Mouse (Mus musculus): ENCODE data around the gene Gnb1l. TPM values are rescaled to one million over a fixed set of nuclear protein-coding genes. Genes with fewer than 3 reads are reported as not detected.

The Gnb1l gene
- polyA plus RNA-seq, 1 experiment from 2014 or later, result 12.9 TPM

GRCm38 (mm10) chr16:18556461-18556860 is 57.9 kb downstream of the Gnb1l start:
- H3K4me2 ChIP-seq (replicated peaks), result no peak overlapping the region
- 95% methylated on average over 3 of the region's 3 CpGs for WGBS
- no peaks in the 10 kb centered on the region for H3K36me3 ChIP-seq
- no peak overlapping the region for H3K9ac ChIP-seq
- no peaks in the 10 kb centered on the region for H3K9me3 ChIP-seq
- H3K27me3 ChIP-seq (replicated peaks), result no peaks in the 10 kb centered on the region
- H3K27ac ChIP-seq, result no peak overlapping the region
- H3K4me3 ChIP-seq, result no peak overlapping the region
- H3K4me1 ChIP-seq, result peaks cover 5% of the 10 kb centered on the region
- no peak for ATAC-seq (ENCODE audit: low FRiP score, low read depth)

- ATAC-seq (ENCODE audit: low FRiP score, low read depth), result no peak
- Histone ChIP-seq H3K9me3 (no peaks in the 10 kb centered on the region), H3K27me3 (replicated peaks) (no peaks in the 10 kb centered on the region), H3K4me2 (replicated peaks) (no peak overlapping the region), H3K4me3 (no peak overlapping the region), H3K9ac (no peak overlapping the region), H3K27ac (no peak overlapping the region), H3K36me3 (0 out of 2 replicates have a peak, but pooled peaks cover 2% of the 10 kb centered on the region), H3K4me1 (no peaks in the 10 kb centered on the region)
- WGBS, result 92% methylated on average over 2 of the region's 2 CpGs
Observed at GRCm38 (mm10) chr16:18564472-18564871, 66.0 kb downstream of the Gnb1l start.

- WGBS, result 74% methylated on average over 7 of the region's 7 CpGs
- H3K4me2 ChIP-seq (replicated peaks), result no peak overlapping the region
Observed at GRCm38 (mm10) chr16:18568599-18568998, 70.1 kb downstream of the Gnb1l start.

GRCm38 (mm10) chr16:18574196-18574595 is 75.7 kb downstream of the Gnb1l start:
- Histone ChIP-seq H3K4me2 (replicated peaks) (no peak overlapping the region), H3K9ac (no peak overlapping the region), H3K4me3 (no peak overlapping the region), H3K9me3 (no peaks in the 10 kb centered on the region), H3K4me1 (no peaks in the 10 kb centered on the region), H3K27ac (no peak overlapping the region), H3K36me3 (no peaks in the 10 kb centered on the region), H3K27me3 (replicated peaks) (peaks cover 18% of the 10 kb centered on the region)
- 78% methylated on average over 8 of the region's 8 CpGs for WGBS
- no peak for ATAC-seq (ENCODE audit: low FRiP score, low read depth)

More at GRCm38 (mm10) chr16:18568599-18568998, 70.1 kb downstream of the Gnb1l start:
- Histone ChIP-seq H3K27me3 (replicated peaks) (no peaks in the 10 kb centered on the region), H3K4me3 (no peak overlapping the region), H3K4me1 (no peaks in the 10 kb centered on the region), H3K36me3 (0 out of 2 replicates have a peak, but pooled peaks cover 2% of the 10 kb centered on the region), H3K9ac (no peak overlapping the region), H3K27ac (no peak overlapping the region), H3K9me3 (no peaks in the 10 kb centered on the region)
- ATAC-seq (ENCODE audit: low FRiP score, low read depth), result no peak

GRCm38 (mm10) chr16:18577071-18577470 is 78.6 kb downstream of the Gnb1l start:
- peaks cover 10% of the 10 kb centered on the region for H3K4me1 ChIP-seq
- 48% methylated on average over 3 of the region's 3 CpGs for WGBS
- ATAC-seq (ENCODE audit: low FRiP score, low read depth), result no peak
- H3K4me2 ChIP-seq (replicated peaks), result no peak overlapping the region
- H3K27ac ChIP-seq, result no peak overlapping the region
- peaks cover 47% of the 10 kb centered on the region for H3K27me3 ChIP-seq (replicated peaks)
- no peaks in the 10 kb centered on the region for H3K9me3 ChIP-seq
- no peaks in the 10 kb centered on the region for H3K36me3 ChIP-seq
- H3K9ac ChIP-seq, result no peak overlapping the region
- no peak overlapping the region for H3K4me3 ChIP-seq

GRCm38 (mm10) chr16:18577599-18578160 is 79.2 kb downstream of the Gnb1l start:
- Histone ChIP-seq H3K9me3 (no peaks in the 10 kb centered on the region), H3K27me3 (replicated peaks) (peaks cover 53% of the 10 kb centered on the region), H3K27ac (no peak overlapping the region), H3K4me2 (replicated peaks) (no peak overlapping the region), H3K4me3 (no peak overlapping the region), H3K9ac (no peak overlapping the region), H3K36me3 (no peaks in the 10 kb centered on the region), H3K4me1 (peaks cover 16% of the 10 kb centered on the region)
- 14% methylated on average over 5 of the region's 5 CpGs for WGBS
- no peak for ATAC-seq (ENCODE audit: low FRiP score, low read depth)

- Histone ChIP-seq H3K27ac (no peak overlapping the region), H3K4me1 (peaks cover 17% of the 10 kb centered on the region), H3K9ac (no peak overlapping the region), H3K9me3 (no peaks in the 10 kb centered on the region), H3K4me3 (no peak overlapping the region), H3K4me2 (replicated peaks) (no peak overlapping the region), H3K27me3 (replicated peaks) (peaks cover 80% of the 10 kb centered on the region), H3K36me3 (no peaks in the 10 kb centered on the region)
- WGBS, result 25% methylated on average over 2 of the region's 2 CpGs
- no peak for ATAC-seq (ENCODE audit: low FRiP score, low read depth)
Observed at GRCm38 (mm10) chr16:18580389-18580788, 81.9 kb downstream of the Gnb1l start.

- 1% methylated on average over 21 of the region's 21 CpGs for WGBS
- Histone ChIP-seq H3K9ac (no peak overlapping the region), H3K4me2 (replicated peaks) (peak overlapping the region; percentile 59)
Observed at GRCm38 (mm10) chr16:18581050-18581622, 82.6 kb downstream of the Gnb1l start.

GRCm38 (mm10) chr16:18581623-18582205 is 83.2 kb downstream of the Gnb1l start:
- Histone ChIP-seq H3K9me3 (no peaks in the 10 kb centered on the region), H3K4me2 (replicated peaks) (peak overlapping the region; percentile 59), H3K36me3 (no peaks in the 10 kb centered on the region), H3K4me3 (peak overlapping the region; percentile 31), H3K9ac (0 out of 2 replicates have a peak overlapping the region, but pooled peaks have one; percentile 38), H3K27ac (no peak overlapping the region), H3K4me1 (peaks cover 23% of the 10 kb centered on the region), H3K27me3 (replicated peaks) (peaks cover 92% of the 10 kb centered on the region)
- no peak for ATAC-seq (ENCODE audit: low FRiP score, low read depth)
- under 1% methylated on average over 66 of the region's 66 CpGs for WGBS

More at GRCm38 (mm10) chr16:18581050-18581622, 82.6 kb downstream of the Gnb1l start:
- Histone ChIP-seq H3K27me3 (replicated peaks) (peaks cover 88% of the 10 kb centered on the region), H3K4me3 (0 out of 2 replicates have a peak overlapping the region, but pooled peaks have one; percentile 31), H3K9me3 (no peaks in the 10 kb centered on the region), H3K4me1 (peaks cover 17% of the 10 kb centered on the region), H3K27ac (no peak overlapping the region), H3K36me3 (no peaks in the 10 kb centered on the region)
- no peak for ATAC-seq (ENCODE audit: low FRiP score, low read depth)

- Histone ChIP-seq H3K9ac (0 out of 2 replicates have a peak overlapping the region, but pooled peaks have one; percentile 38), H3K4me1 (peaks cover 25% of the 10 kb centered on the region), H3K9me3 (no peaks in the 10 kb centered on the region), H3K36me3 (no peaks in the 10 kb centered on the region), H3K4me2 (replicated peaks) (peak overlapping the region; percentile 59), H3K27ac (no peak overlapping the region), H3K4me3 (peak overlapping the region; percentile 31), H3K27me3 (replicated peaks) (peaks cover 96% of the 10 kb centered on the region)
- ATAC-seq (ENCODE audit: low FRiP score, low read depth), result 0 out of 2 replicates have a peak, but pooled peaks have one; percentile 15
- under 1% methylated on average over 67 of the region's 67 CpGs for WGBS
Observed at GRCm38 (mm10) chr16:18582426-18583148, 84.1 kb downstream of the Gnb1l start.

GRCm38 (mm10) chr16:18583169-18583568 is 84.7 kb downstream of the Gnb1l start:
- peaks cover 96% of the 10 kb centered on the region for H3K27me3 ChIP-seq (replicated peaks)
- no peak for ATAC-seq (ENCODE audit: low FRiP score, low read depth)
- H3K4me2 ChIP-seq (replicated peaks), result peak overlapping the region; percentile 59; the same call in 1 of the 2 replicates
- 6% methylated on average over 10 of the region's 10 CpGs for WGBS
- no peak overlapping the region for H3K4me3 ChIP-seq
- H3K9ac ChIP-seq, result no peak overlapping the region
- H3K9me3 ChIP-seq, result no peaks in the 10 kb centered on the region
- H3K27ac ChIP-seq, result no peak overlapping the region
- peaks cover 29% of the 10 kb centered on the region for H3K4me1 ChIP-seq
- no peaks in the 10 kb centered on the region for H3K36me3 ChIP-seq

Data from neural tube, embryonic 12.5 days (tissue).